Mouse (Mus musculus) heart, adult 2 months (tissue): ENCODE measurements around the gene Gucy2g.

Source experiments
- CTCF ChIP-seq: fragments of 200-600 bp; IDR thresholded peaks from 2 replicates; pipeline ENCODE4 v1.8.1; 2022; ENCODE audit warnings: antibody characterized with exemption, mild to moderate bottlenecking, moderate library complexity
- POLR2A ChIP-seq: fragments of 200-500 bp; IDR thresholded peaks from 2 replicates; pipeline ENCODE4 v1.6.1; 2011; ENCODE audit warnings: mild to moderate bottlenecking, low read depth, low read length, control low read depth; ENCODE audit not compliant: insufficient read depth

DNA sequence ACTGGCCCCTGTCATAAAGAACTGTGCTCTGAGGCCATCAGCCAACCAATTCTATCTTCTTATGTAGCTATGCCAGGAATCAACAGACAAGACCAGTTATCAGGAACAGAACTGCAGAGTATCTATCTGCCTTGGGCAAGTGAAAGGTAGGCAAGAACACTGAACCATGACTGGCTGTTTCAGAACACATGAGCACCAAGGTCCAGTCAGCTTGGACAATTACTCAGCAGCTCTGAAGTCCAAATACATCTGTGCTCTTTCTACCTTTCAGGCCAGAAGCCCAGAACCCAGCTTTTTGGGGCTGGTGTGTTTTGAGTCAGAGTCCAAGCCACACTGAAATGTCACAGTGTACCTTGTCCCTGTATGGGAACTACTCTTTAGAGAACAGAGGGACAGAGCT is 70.6 kb downstream of the Gucy2g start:
- no peak for TF ChIP-seq POLR2A
- TF ChIP-seq CTCF = no peak
